Comparison of ENCODE assay signal across 7 mouse cellular contexts in genomic region chr3:58577067-58577503, GRCm38 (mm10). TPM values are rescaled to one million over a fixed set of nuclear protein-coding genes. Genes with fewer than 3 reads are reported as not detected.
A peak's percentile ranks its signal among the peaks of the same experiment; 100 is the strongest.
DNase-seq lines count a peak whose midpoint lies in the region; ATAC-seq and TF ChIP-seq lines count a peak whose summit lies in the region.

No protein-coding gene starts in this region.

- no peaks in the 10 kb centered on the region for H3K27me3 ChIP-seq in heart, postnatal 0 days (ENCODE audit: control insufficient read depth, insufficient read depth, low read length)

- peak overlapping the region; percentile 80 for H3K4me3 ChIP-seq in heart, postnatal 0 days (ENCODE audit: low read depth, low read length)

- 0 out of 2 replicates have a peak, but pooled peaks cover 7% of the 10 kb centered on the region for H3K36me3 ChIP-seq in heart, postnatal 0 days (replicated peaks; ENCODE audit: control insufficient read depth, insufficient read depth, low read length)

- DNase-seq in A20 (ENCODE audit: low read depth, low spot score) (peak; percentile 75), ES-CJ7 (ENCODE audit: low read depth, low spot score) (peak; percentile 17)
- DNase-seq in embryo, embryonic 11.5 days (ENCODE audit: low read depth, low spot score): peak; percentile 16
- DNase-seq in heart, postnatal 0 days (ENCODE audit: low spot score): peak; percentile 25
- DNase-seq in kidney, postnatal 4 days: peak; percentile 71 to 78
- peak; percentile 43 for DNase-seq in lung, postnatal 10 days
- DNase-seq in right cerebral cortex, postnatal 4 days: peak; percentile 58

- H3K9me3 ChIP-seq in heart, postnatal 0 days (replicated peaks; ENCODE audit: control insufficient read depth, low read length): no peaks in the 10 kb centered on the region

- H3K4me1 ChIP-seq in heart, postnatal 0 days (ENCODE audit: control insufficient read depth, insufficient read depth): peaks cover 15% of the 10 kb centered on the region

- ATAC-seq in heart, postnatal 0 days (ENCODE audit: insufficient read depth, low read depth): peak; percentile 68

- H3K27ac ChIP-seq in heart, postnatal 0 days (ENCODE audit: low read depth): peak overlapping the region; percentile 98

- H3K4me2 ChIP-seq in heart, postnatal 0 days (ENCODE audit: low read depth, low read length): peak overlapping the region; percentile 70

- no peak for TF ChIP-seq CTCF in heart, postnatal 0 days (IDR thresholded peaks at IDR 0.05; ENCODE audit: low read depth)

- under 1% methylated on average over 35 of the region's 36 CpGs for WGBS in heart, postnatal 0 days

- no peak for TF ChIP-seq EP300 in heart, postnatal 0 days (IDR thresholded peaks at IDR 0.05; ENCODE audit: low read depth)

- peak overlapping the region; percentile 94 for H3K9ac ChIP-seq in heart, postnatal 0 days (replicated peaks; ENCODE audit: low read depth, low read length)

RNA-seq across cellular contexts. Expression of gene Selenot, which starts 0.6 kb away (rescaled TPM):
- 147 and 177 TPM in 2 replicates for total RNA-seq in heart, postnatal 0 days (2014; rRNA removed; ENCODE audit: low replicate concordance)
- polyA plus RNA-seq in heart, postnatal 0 days (2015; fragmentation: Nextera tagmentation; extraction: Ambion mirVana): 17.1 and 17.9 TPM in 2 replicates

RNA-seq across cellular contexts. Expression of gene Serp1, which starts 51.4 kb away (rescaled TPM):
- 59.5 and 59.7 TPM in 2 replicates for total RNA-seq in heart, postnatal 0 days (2014; rRNA removed; ENCODE audit: low replicate concordance)
- polyA plus RNA-seq in heart, postnatal 0 days (2015; fragmentation: Nextera tagmentation; extraction: Ambion mirVana): 59.5 and 60.7 TPM in 2 replicates

RNA-seq across cellular contexts. Expression of gene Eif2a, which starts 51.5 kb away (rescaled TPM):
- total RNA-seq in heart, postnatal 0 days (2014; rRNA removed; ENCODE audit: low replicate concordance): 45.3 and 69.3 TPM in 2 replicates
- polyA plus RNA-seq in heart, postnatal 0 days (2015; fragmentation: Nextera tagmentation; extraction: Ambion mirVana): 27.6 and 29.1 TPM in 2 replicates

RNA-seq across cellular contexts. Expression of gene Erich6, which starts 59.9 kb away (rescaled TPM):
- not detected in 2 replicates for total RNA-seq in heart, postnatal 0 days (2014; rRNA removed; ENCODE audit: low replicate concordance)
- 0.08 TPM in 1 of 2 replicates, not detected in the other for polyA plus RNA-seq in heart, postnatal 0 days (2015; fragmentation: Nextera tagmentation; extraction: Ambion mirVana)

Comparison
In these comparisons a context has a peak if more than half of its experiments do, and no peak if none do; other contexts are left out.
1. Peak in every context shown above with its lines: DNase-seq, ATAC-seq, H3K4me3 ChIP-seq and H3K27ac ChIP-seq.
2. DNase-seq: peak in every context shown above with its lines; median percentile 75 in A20; 74 in kidney, postnatal 4 days; 58 in right cerebral cortex, postnatal 4 days; 43 in lung, postnatal 10 days; 25 in heart, postnatal 0 days; 17 in ES-CJ7; 16 in embryo, embryonic 11.5 days.